Mouse (Mus musculus) hindbrain, embryonic 14.5 days (tissue): ENCODE data around the gene Prr27. TPM values are rescaled to one million over a fixed set of nuclear protein-coding genes. Genes with fewer than 3 reads are reported as not detected.

Experiments
- polyA plus RNA-seq: library from polyadenylated mRNA; unstranded; fragments of >200 nt; fragmentation: Nextera tagmentation; extraction: Ambion mirVana; gene quantifications from 2 replicates; pipeline ENCODE4 v1.2.1, GENCODE M21; 2014

The Prr27 gene
- polyA plus RNA-seq, 1 experiment from 2014 or later, result not detected

Other genes with a start within 250 kb of the Prr27 start
- gene Sult1e1, start 234.1 kb upstream of the Prr27 start, polyA plus RNA-seq, result not detected in 2 replicates
- gene Csn1s1, start 159.5 kb upstream of the Prr27 start, polyA plus RNA-seq, result not detected in 2 replicates
- not detected in 2 replicates for gene Csn2, start 126.1 kb upstream of the Prr27 start, polyA plus RNA-seq
- gene Csn1s2a, start 51.1 kb upstream of the Prr27 start, polyA plus RNA-seq, result not detected in 2 replicates
- gene Csn1s2b, start 17.6 kb upstream of the Prr27 start, polyA plus RNA-seq, result 0.25 TPM in 1 of 2 replicates, not detected in the other
- not detected in 2 replicates for gene Odam, start 59.3 kb downstream of the Prr27 start, polyA plus RNA-seq
- gene Csn3, start 99.9 kb downstream of the Prr27 start, polyA plus RNA-seq, result not detected in 2 replicates
- gene 2310003L06Rik, start 143.8 kb downstream of the Prr27 start, polyA plus RNA-seq, result not detected in 2 replicates
- gene Gm28434, start 143.8 kb downstream of the Prr27 start, polyA plus RNA-seq, result not detected in 2 replicates
- gene Cabs1, start 153.8 kb downstream of the Prr27 start, polyA plus RNA-seq, result not detected in 2 replicates
- gene Smr3a, start 176.9 kb downstream of the Prr27 start, polyA plus RNA-seq, result not detected in 2 replicates